In the genomic region with DNA sequence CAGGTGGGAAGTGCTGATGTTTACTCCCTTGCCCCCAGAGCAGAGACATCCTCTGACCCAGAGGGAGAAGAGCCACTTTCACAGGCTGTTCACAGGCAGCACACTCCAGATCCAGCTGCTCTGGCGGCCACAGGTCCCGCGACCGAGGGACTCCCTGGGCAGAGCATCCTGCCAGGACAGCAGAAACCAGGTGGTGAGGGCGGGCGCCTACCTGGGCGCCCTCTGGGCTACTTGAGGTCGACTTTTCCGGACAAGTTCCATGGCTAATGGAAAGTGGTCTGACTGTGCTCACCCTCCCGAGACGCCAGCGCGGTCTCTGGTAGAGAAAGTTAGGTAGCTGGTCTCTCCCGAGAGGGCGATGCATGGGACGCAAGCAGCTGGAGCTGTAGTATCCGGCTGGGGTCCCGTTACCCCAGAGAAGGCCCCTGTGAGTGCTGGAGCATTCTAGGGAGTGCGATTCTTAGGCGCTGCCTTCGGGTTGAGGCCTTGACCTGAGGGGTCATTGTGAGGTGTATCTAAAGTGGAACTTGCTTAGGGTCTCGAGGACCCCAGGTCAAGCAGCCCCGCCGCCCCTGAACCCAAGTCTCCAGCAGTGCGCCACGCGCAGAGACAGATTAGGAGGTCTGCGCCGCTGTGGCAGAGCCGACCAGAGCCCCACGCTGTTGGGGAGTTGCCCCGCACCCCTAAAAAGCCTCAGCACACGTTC, we compare ENCODE assay signal across 10 mouse cellular contexts. TPM values are rescaled to one million over a fixed set of nuclear protein-coding genes. Genes with fewer than 3 reads are reported as not detected.
DNase-seq lines count a peak whose midpoint lies in the region; ATAC-seq and TF ChIP-seq lines count a peak whose summit lies in the region.
"Had no signal": no experiment of that assay in that cellular context is flagged by ENCODE, and none has a peak within 500 bp of the region (broad histone marks: within the 10 kb centered on the region; RNA-seq: fewer than 3 reads in every experiment).

No protein-coding gene starts in this region.

- ATAC-seq in kidney, embryonic 14.5 days (ENCODE audit: low FRiP score, low TSS enrichment): peak; percentile 8; the same call in 1 of the 2 replicates
- ATAC-seq in forebrain, embryonic 12.5 days (ENCODE audit: low FRiP score): no peak
- ATAC-seq in limb, embryonic 12.5 days (ENCODE audit: insufficient number of reproducible peaks, insufficient read depth, low FRiP score, low TSS enrichment, low read depth): no peak

- peak overlapping the region; percentile 45 for H3K4me3 ChIP-seq in kidney, embryonic 14.5 days (ENCODE audit: low read length)
- H3K4me3 ChIP-seq in forebrain, embryonic 12.5 days (replicated peaks): peak overlapping the region; percentile 45
- peak overlapping the region; percentile 46 for H3K4me3 ChIP-seq in limb, embryonic 12.5 days (replicated peaks)
- H3K4me3 ChIP-seq in olfactory bulb, adult 2 months (ENCODE audit: insufficient read depth, low read depth, low read length): peak overlapping the region; percentile 36; the same call in 1 of the 2 replicates
- H3K4me3 ChIP-seq: myocyte had no signal

- peaks cover 74% of the 10 kb centered on the region for H3K27me3 ChIP-seq in kidney, embryonic 14.5 days (ENCODE audit: control insufficient read depth, insufficient read depth, low read length)
- peaks cover 99% of the 10 kb centered on the region for H3K27me3 ChIP-seq in forebrain, embryonic 12.5 days
- peaks cover 100% of the 10 kb centered on the region for H3K27me3 ChIP-seq in limb, embryonic 12.5 days
- H3K27me3 ChIP-seq: Patski had no signal

- H3K9ac ChIP-seq in kidney, embryonic 14.5 days (ENCODE audit: low read depth, low read length): no peak overlapping the region
- H3K9ac ChIP-seq in forebrain, embryonic 12.5 days: no peak overlapping the region
- H3K9ac ChIP-seq in limb, embryonic 12.5 days (replicated peaks): peak overlapping the region; percentile 37; the same call in 1 of the 2 replicates

- no peak for DNase-seq in kidney, adult 11 months
- no peak for DNase-seq in cerebellum, postnatal 4 days (ENCODE audit: low spot score in 2 of 2)
- DNase-seq in ovary, postnatal 10 days (ENCODE audit: low spot score): no peak
- no peak for DNase-seq in thymus, adult 18-20 months

- no peak overlapping the region for H3K27ac ChIP-seq in kidney, embryonic 14.5 days (ENCODE audit: low read depth, low read length)
- no peak overlapping the region for H3K27ac ChIP-seq in forebrain, embryonic 12.5 days
- no peak overlapping the region for H3K27ac ChIP-seq in limb, embryonic 12.5 days
- no peak overlapping the region for H3K27ac ChIP-seq in olfactory bulb, adult 2 months (ENCODE audit: insufficient read depth, low read depth, low read length)

- H3K36me3 ChIP-seq in kidney, embryonic 14.5 days (ENCODE audit: control insufficient read depth, insufficient read depth, low read length): no peaks in the 10 kb centered on the region
- H3K36me3 ChIP-seq in forebrain, embryonic 12.5 days (replicated peaks): no peaks in the 10 kb centered on the region
- no peaks in the 10 kb centered on the region for H3K36me3 ChIP-seq in limb, embryonic 12.5 days

- H3K9me3 ChIP-seq in kidney, embryonic 14.5 days (ENCODE audit: control insufficient read depth, low read length): 0 out of 2 replicates have a peak, but pooled peaks cover 3% of the 10 kb centered on the region
- no peaks in the 10 kb centered on the region for H3K9me3 ChIP-seq in forebrain, embryonic 12.5 days
- no peaks in the 10 kb centered on the region for H3K9me3 ChIP-seq in limb, embryonic 12.5 days

- H3K4me2 ChIP-seq in kidney, embryonic 14.5 days (replicated peaks; ENCODE audit: low read depth, low read length): peak overlapping the region; percentile 82
- peak overlapping the region; percentile 65 for H3K4me2 ChIP-seq in forebrain, embryonic 12.5 days
- H3K4me2 ChIP-seq in limb, embryonic 12.5 days: peak overlapping the region; percentile 68

- TF ChIP-seq POLR2A in olfactory bulb, adult 2 months (IDR thresholded peaks at IDR 0.05; ENCODE audit: insufficient read depth, low read depth, low read length): no peak

- peaks cover 14% of the 10 kb centered on the region; the same call in 1 of the 2 replicates for H3K4me1 ChIP-seq in kidney, embryonic 14.5 days (ENCODE audit: control insufficient read depth, insufficient read depth, low read length)
- H3K4me1 ChIP-seq in forebrain, embryonic 12.5 days: peaks cover 29% of the 10 kb centered on the region
- H3K4me1 ChIP-seq in limb, embryonic 12.5 days (replicated peaks): peaks cover 26% of the 10 kb centered on the region
- peaks cover 10% of the 10 kb centered on the region for H3K4me1 ChIP-seq in olfactory bulb, adult 2 months (ENCODE audit: control insufficient read depth, insufficient read depth, low read length)

- TF ChIP-seq CTCF in olfactory bulb, adult 2 months (IDR thresholded peaks at IDR 0.05; ENCODE audit: insufficient read depth, low read depth, low read length): no peak

- WGBS in kidney, embryonic 14.5 days: 2% methylated on average over 33 of the region's 33 CpGs
- WGBS in forebrain, embryonic 12.5 days: 3% methylated on average over 33 of the region's 33 CpGs
- WGBS in limb, embryonic 12.5 days: 2% methylated on average over 33 of the region's 33 CpGs
- WGBS in olfactory bulb, adult 2 months: 8% methylated on average over 33 of the region's 33 CpGs

RNA-seq across cellular contexts. Expression of a gene that starts 1.5 kb away (rescaled TPM):
- polyA plus RNA-seq in kidney, embryonic 14.5 days (2014; fragmentation: Nextera tagmentation; extraction: Ambion mirVana): 0.09 and 0.13 TPM in 2 replicates
- 1.9 and 2.4 TPM in 2 replicates for polyA plus RNA-seq in forebrain, embryonic 12.5 days (2016; fragmentation: Nextera tagmentation; extraction: Ambion mirVana)
- polyA plus RNA-seq in limb, embryonic 12.5 days (2016; fragmentation: Nextera tagmentation; extraction: Ambion mirVana): 0.85 and 1.0 TPM in 2 replicates
- not detected in 2 replicates for polyA plus RNA-seq in olfactory bulb, adult 2 months (2012; ENCODE audit: insufficient read depth, insufficient read length, low replicate concordance, missing spikeins)
- polyA plus RNA-seq: myocyte had no signal
